Mouse (Mus musculus) left cerebral cortex, postnatal 36 days (tissue): ENCODE results near the gene Rnf114. TPM values are rescaled to one million over a fixed set of nuclear protein-coding genes. Genes with fewer than 3 reads are reported as not detected.

Experiments
- DNase-seq, 2 experiments: peaks; one replicate each; pipeline ENCODE4 v3.0.0; 2021 to 2022; ENCODE audit warnings: low spot score in 2 of 2, mixed read lengths in 1 of 2
- intact Hi-C: fragments of 180-260 bp; cut with DNase I; formaldehyde crosslinking; loops from one replicate; pipeline ENCODE4 v1.15.1; 2025
- total RNA-seq, 2 experiments: library from RNA; stranded (reverse); gene quantifications; 2 replicates each; pipeline ENCODE4 v1.2.3; 2021

Gene Rnf114
- total RNA-seq: 10 to 100 TPM; 55.1 to 60.7 TPM

DNA sequence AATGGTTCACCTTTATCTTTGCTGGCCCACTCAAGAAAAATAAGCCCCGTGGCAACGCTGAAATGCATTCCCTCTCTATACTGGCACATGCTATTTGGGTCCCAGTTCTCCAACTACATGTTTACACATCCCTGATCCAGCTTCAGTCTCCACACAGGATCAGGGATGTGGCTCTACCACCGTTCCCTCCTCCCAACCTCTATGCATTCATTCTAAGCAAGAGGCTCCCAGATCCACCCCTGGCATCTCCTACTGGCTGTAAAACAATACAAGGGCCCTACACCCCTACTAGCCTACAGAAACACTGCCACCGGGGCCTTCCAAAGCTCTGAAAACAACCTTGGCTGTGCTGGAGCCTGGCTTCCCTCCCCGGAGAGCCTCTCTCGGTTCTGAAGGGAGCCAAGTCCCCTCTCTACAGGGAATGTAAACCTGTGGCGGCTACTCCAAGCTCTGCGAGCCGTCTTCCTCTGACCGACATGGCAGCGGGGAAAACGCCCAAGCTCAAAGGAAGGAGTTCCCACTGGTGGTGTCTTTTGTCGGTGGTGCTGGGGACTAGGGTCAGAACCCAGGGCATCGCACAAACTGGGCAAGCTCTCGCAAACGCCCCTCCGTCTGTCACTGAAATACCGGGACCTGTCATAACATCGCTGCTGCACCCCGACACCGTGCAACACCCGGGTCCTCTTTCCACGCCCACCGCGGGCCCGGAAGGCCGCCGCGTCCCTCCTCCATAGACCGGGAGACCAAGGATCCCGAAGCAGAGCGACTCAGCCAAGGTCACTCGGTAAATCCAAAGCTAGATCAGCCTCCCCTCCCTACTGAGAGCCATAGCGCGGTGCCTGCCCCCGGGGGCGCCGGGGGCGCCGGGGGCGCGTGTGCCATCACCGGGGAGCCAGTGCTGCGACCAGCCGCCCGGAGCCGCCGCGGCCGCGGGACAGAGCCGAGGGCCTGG is at the start of gene Rnf114:
Gene Rnf114, plus strand, starts transcription at position 889 of the 952 bp plus-strand sequence.
- intact Hi-C loops: no loop called here
- peak in 1 of 2 experiments; percentile 44 for DNase-seq

DNA sequence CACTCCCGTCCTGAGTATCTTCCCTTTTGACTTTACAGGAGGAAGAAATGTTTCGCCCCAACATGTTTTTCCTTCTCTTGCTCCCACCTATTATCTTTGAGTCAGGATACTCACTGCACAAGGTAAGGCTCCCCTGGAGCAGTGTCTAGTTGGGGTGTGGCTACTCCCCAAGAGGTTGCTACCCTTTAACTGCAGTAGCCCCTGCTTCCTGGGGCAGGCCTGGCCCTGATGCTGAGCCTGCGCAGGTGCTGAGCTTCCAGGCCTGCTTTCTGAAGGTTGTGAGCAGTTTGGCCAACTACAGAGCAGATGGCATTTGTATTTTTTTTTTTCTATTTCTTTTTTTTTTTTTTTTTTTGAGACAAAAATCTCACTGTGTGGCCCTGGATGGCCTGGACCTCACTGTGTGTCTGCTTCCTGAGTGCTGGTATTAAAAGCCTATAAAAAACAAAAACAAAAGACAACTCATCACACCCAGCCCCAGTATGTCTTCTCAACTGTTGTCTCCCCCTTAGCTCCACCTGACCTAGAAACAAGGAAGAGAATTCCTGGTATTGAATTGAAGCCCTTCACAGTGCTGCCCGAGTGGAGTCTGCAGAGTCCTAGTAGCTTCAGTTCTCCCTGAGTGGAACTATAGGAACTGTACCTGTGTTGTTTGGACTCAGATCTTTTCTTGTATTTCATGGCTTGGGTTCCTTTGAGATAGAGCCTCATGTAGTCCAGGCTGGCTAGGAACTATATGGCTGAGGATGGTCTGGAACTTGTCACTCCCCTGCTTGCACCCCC is 48.8 kb upstream of the Rnf114 start:
- DNase-seq: no peak
- intact Hi-C loops: no loop called here

DNA sequence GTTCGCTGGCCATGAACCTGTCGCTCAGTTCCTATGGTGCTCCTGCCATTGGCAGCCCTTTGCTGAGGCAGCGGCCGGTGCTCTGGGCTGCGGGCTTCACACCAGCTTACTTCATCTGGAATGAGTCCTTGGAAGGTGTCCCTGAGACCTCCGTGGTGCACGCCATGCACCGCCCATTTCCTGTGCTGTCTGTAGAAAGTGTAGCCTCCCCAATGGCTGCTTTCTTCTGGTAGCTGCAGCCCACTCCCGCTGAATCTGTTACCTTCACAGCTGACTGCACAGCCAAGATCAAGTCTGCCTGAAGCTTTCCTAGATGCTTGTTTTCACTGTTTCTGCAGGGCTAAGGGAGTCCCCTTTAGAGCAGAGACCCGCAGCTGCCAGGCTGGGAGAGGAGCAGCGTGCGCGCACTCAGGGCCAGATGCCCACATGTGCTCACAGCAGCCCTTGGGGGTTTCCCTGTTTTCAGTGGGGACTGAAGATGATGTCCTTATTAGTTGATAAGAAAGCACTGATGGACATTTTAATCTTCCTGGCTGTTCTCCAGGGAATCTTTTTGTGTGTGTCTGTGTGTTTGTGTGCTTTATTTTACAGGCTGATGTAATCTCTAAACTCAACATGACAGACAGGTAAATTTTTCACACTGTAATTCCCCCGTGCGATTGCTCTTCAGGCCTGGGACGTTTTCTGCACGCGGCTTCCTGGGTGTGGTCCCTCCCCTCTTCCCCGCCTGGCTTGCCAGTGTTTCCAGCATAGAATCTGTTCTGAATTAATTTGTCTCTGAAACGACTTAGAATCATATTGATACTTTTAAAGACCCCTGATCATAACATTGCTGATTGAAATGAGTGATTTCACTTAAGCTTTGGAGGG is 46.3 kb upstream of the Rnf114 start:
- no peak for DNase-seq
- intact Hi-C loops: no loop called here

DNA sequence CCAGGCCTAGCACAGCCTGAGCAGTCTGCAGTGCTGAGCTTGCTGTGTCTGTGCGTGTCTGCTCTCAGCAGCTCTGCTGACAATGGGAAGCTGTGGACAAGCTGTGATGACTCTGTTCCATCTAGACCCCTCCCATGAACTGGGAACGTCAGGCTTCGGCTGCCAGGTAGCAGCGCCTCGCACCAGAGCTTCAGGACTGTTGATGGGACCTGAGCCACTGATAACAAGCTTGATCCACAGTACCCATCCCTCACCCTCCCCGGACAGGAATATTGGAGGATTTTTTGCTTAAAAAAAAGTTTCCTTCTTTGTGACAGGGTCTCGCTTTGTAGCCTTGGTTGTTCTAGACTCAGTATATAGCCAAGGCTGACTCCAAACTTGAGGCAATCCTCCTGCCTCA is 45.2 kb upstream of the Rnf114 start:
- intact Hi-C loops: no loop called here
- no peak for DNase-seq

DNA sequence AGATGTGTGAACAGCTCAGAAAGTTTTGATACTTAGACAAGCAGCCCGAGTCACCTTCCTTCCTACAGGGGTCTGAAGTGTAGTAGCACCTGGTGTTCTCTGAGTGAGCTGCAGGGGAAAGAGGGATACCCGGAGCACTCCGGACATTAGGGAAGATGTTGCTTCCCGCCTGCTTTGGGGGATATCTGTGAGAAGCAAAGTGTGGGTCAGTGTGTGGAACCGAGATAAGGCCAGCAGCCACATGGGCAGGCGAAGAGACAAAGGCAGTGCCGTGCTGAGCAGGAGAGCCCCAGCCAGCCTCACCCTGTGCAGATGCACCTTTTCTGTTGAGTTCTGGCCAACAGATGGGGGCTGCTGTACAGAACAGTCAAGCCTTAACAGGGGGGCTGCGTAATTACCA is 44.8 kb upstream of the Rnf114 start:
- intact Hi-C loops: no loop called here
- DNase-seq: no peak

DNA sequence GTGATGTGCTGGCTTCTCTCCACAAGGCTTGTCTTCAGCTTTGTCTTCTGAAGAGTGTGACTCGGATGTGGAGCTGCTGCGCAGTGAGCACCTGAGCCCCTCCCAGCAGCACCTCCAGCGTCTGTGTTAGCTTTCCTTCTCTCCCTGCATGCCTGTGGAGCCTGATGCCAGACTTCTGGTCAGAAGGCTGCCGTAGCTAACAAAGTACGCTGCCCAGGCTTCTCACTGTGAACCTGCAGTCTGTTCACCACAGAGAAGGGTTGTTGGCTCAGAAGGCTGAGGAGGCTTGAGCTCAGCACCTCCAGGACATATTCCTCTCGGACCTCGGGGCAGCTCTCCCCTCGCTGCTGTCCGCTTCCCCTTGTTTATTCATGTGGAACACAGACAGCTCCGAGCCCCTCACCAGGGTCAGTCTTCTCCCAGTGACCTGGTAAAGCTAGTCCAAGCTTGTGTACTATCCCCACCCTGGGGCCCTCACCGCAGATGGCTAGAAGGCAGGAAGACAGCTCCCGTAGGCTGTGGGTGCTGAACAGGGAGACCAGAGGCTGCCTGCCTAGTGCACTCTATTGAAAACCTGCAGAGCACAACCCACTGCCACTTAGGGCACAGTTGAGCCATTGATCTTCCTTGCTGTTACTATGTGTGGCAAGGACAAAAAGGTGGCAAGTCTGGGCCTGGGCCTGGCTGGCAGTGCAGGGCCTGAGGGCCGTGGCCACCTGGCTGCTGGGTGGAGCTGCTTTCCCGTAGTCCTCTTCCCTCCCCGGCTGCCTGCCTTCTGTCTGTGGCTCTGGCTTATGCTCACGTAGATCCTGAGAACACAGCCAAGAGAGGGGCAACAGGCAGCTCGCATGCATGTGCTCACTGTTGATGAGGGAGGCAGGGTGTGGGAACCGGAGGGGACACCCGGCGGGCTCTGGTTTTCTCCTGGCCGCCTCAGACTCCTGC is 42.8 kb upstream of the Rnf114 start:
- intact Hi-C loops: no loop called here
- no peak for DNase-seq

DNA sequence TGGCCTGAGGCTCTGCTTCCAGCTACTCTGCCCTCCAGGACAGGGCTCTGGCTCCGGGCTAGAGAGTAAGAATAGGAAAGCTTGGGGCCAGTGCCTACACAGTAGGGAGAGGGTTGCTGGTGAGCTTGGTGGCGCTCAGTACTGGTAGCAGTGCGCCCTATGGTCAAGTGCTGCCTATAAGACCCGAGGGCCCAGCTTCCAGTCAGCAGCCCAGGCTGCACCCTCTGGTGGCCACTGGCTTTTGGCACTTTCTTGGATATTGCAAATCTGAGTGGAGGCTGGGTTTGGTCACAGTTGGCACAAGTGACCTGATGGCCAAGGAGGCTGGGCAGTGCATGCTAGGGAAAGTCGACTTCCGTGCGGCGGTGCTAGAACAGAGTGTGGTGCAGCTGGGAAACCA is 41.8 kb upstream of the Rnf114 start:
- intact Hi-C loops: no loop called here
- DNase-seq: no peak

DNA sequence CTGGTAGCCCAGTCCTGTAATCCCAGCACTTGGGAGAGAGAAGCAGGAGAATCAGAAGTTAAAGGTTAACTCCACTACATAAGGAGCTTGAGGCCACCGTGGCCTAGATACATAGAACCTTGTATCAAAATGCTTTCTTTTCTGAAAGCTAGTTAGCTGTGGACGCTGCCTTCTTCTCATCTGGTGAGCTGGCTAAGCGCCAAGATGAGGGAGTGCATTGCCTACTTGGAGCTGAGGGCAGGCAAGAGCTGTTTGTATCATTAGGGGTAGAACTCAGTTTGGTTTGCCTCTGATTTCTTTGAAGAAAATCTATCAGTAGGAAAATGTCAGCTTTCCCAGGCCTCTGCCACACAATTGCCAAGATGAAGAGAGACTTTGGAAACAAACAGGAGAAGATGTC is 38.6 kb upstream of the Rnf114 start:
- intact Hi-C loops: no loop called here
- DNase-seq: no peak

DNA sequence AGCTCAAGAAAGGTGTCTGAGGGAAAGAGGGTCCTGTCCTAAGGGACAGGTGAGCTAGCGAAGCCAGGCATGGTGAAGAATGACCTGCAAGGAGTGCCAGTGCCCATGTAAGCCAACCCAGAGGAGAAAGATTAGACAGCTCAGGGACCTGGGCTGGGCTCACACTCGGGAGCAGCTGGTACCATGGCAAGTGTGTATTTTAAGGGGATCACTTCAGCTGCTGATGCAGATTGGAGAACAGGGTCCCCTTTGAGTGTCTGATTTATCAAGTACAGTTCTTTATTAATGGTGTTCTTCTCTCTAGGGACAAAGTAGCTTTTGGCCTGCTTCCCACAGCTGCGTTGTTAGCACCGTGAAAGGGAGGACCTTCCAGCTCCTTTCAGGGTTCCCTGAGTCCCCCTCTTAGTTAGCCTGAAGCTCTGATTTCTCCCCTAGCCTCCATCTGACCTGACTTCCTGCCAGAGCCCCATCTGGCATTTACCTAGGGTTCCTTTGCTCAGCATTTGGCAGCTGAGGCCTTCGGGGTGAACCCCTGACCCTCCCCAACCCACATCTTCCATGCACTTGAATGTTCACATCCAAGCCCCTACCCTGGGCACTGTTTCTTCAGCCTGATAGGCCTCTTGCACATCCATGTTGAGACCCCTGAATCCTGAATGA is 36.0 kb upstream of the Rnf114 start:
- intact Hi-C loops: no loop called here
- DNase-seq: no peak

DNA sequence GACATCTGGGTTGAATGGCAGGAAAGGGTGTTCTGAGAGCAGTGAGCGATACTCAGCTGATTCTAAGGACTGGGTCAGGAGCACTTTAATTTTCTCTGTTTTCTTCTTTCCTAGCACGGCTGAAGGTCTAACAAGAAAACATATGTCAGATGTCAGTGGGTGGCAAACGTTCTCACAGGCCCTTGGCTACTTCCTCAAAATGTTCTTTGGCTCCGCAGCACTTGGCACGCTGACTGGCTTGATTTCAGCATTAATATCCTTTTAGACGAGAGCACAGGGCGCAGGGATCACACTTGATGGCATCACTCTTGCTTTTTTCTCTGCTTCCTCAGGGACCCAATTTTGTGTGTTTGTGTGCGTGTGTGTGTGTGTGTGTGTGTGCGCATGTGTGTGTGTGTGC is 35.2 kb upstream of the Rnf114 start:
- DNase-seq: no peak
- intact Hi-C loops: no loop called here

DNA sequence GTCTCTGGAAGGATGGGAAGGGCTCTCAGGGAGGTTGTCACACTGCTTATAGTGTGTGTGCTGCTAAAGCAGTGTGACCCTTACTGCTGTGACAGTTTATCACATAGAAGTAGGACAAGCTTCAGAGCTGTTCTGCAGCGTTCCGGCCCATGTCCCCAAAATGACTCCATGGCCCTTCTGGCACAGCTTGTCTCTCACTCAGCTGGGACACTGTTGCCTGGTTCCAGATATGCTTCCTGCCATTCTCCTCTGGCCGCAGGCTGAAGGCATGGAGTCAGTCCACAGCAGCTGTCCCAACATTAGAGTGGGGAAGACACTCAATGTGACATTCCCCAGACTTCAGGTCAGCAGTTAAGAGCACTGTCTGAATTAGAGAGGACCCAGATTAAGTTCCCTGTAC is 33.9 kb upstream of the Rnf114 start:
- DNase-seq: no peak
- intact Hi-C loops: no loop called here

DNA sequence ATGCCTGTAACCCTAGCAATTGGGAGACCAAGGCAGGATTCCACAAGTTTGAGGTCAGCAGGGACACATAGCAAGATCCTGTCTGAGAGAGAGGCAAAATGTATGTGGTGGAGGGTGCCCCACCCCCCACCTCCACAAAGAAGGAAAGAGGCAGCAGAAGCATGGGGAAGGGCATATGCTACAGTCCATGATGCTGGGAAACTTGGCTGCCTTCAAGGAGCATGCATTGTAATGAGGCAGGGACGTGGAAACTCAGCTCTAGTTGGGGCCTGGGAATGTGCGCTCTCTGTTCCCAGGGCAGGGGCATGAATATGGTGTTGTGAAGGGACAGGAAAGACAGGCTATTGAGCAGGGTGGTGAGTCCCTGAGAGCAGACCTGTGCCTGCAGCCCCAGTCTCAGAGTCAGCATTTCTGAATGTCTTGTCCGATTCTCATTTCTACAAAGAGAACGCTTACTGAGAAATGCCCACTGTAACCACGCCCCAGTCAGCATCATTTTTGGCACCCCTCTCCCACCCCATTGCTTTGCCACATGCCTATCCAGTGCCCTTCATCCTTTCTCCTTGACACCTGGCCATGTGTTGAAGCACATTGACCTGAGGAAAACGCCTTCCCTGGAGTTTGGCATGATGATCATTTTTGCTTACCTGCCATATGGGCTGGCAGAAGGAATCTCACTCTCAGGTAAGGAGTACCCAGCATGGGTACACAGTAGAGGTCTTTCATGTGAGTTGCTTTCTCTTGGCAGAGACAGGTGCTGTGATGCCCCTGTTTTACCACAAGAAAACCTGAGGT is 33.2 kb upstream of the Rnf114 start:
- intact Hi-C loops: no loop called here
- DNase-seq: no peak

DNA sequence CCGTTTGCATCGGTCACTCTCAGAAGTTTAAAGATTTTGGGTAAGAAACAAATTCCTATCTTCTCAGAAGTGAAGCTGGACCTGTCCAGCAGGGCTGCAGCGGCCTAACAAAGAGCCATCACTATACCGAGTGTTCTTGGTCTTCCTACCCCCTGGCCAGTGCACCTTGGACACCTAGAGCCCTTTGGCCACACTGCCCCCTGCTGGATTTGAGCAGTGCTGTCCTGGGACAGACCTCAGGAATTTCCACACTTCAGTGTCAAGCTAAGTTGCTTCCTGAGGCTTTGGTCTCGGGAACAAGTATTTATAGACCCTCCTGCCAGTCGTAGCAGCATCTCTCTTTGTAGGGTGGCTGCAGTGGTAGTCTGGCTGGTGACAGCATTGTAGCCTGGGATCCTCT is 29.5 kb upstream of the Rnf114 start:
- DNase-seq: no peak
- intact Hi-C loops: loop anchor here (5.0 kb wide), 1 partner anchor 186 kb away; no protein-coding TSS in a partner anchor

DNA sequence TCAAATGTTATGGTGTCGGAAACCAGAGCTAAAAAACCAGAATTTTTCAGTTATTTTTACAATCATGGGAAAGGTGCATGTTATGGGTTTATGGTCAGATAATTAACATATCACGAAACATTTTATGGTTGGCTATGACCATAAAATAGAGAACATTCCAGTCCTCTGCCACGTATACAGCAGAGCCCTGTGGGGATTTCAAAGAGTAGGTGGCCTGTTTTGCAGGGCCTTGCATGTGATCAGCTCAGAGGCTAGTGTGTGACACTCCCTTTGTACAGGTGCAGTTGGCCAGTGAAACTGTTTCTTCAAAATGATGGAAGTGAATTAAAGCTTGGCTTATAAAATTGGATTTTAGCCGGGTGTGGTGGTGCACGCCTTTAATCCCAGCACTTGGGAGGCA is 28.6 kb upstream of the Rnf114 start:
- DNase-seq: no peak
- intact Hi-C loops: loop anchor here (5.0 kb wide), 1 partner anchor 187 kb away; no protein-coding TSS in a partner anchor

DNA sequence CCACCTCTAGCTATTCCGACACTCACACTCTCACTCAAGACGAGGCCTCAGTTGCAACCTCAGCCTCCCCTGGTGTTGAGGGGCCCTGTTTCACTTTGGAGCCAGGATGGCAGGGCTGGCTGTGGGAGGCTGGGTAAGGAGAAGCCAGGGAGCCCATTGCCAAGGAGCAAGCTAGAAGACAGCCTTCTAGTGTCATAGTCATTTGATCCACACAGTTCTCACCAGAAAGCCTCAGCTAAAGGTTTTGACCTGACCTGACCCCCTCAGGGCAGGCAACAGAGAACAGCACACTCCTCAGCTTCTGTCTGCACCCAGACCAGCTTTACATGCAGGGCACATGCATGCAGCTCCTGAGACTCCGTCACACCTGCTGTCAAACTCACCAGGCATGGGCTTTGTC is 26.5 kb upstream of the Rnf114 start:
- no peak for DNase-seq
- intact Hi-C loops: no loop called here

DNA sequence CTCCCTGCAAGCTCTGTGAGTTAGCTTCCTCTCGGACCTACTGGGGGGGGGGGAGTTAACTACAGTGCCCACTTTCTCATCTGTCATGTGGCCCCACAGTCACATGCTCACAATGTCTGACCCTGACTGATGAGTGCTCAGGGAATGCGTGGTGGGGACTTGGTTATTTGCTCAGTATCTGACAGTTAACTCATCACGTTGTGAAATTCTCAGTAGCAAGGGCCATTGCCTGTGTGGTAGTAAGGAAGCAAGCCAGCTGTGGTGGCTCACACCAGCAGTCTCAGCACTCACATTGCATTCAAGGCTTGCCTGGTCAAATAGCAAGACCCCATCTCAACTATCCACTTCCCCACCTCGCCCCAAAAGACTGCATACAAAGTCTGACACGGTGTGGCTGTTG is 25.2 kb upstream of the Rnf114 start:
- DNase-seq: no peak
- intact Hi-C loops: no loop called here

DNA sequence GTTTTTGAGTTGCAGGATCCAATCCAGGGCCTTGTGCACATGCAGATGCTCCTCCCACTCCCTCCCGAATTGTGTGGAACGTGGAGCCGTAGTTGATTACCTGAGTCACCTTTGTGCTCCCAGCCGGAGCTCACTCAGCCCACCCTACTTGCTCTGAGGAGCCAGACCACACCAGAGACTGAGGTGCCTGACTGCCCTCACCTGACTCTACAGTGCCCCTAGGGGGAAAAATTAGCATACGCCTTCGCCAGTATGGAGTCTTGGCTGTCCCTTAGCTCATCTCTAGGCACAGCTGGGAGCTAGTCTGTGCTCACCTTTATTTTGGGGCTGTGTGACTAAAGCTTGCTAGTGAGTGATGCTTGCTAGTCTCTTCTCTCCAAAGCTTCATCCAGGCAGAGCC is 24.0 kb upstream of the Rnf114 start:
- intact Hi-C loops: no loop called here
- DNase-seq: no peak

DNA sequence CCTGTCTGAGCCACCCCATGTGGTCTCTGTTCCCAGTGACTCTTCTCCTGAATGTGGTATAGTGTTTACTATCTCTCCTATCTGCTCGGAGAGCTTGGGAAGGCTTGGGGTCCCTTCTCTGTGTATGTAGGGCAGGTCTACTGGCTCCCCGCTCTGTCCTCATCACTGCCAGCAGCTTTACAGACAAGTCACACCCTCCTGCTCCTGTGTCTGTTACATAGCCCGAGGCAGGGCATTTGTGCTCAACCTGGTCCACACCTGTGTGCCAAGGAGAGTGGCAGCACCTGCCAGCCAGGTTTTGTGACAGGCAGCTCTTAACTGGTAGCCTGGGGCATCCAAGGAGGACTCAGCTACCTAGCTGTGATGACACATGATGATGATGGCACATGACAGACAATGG is 21.8 kb upstream of the Rnf114 start:
- intact Hi-C loops: no loop called here
- DNase-seq: no peak
